Mouse (Mus musculus) bone marrow, adult 2 months (tissue): ENCODE measurements around the gene Ccdc141.

Experiments used
- CTCF ChIP-seq: fragments of 200-500 bp; IDR thresholded peaks from 2 replicates; pipeline ENCODE4 v1.5.1; 2011; ENCODE audit warnings: low read length, control low read depth; ENCODE audit not compliant: control insufficient read depth, insufficient read depth
- POLR2A ChIP-seq: fragments of 200-500 bp; IDR thresholded peaks from 2 replicates; pipeline ENCODE4 v1.6.1; 2011; ENCODE audit warnings: low read depth, mild to moderate bottlenecking, control low read depth, low read length, borderline replicate concordance; ENCODE audit not compliant: control insufficient read depth

DNA sequence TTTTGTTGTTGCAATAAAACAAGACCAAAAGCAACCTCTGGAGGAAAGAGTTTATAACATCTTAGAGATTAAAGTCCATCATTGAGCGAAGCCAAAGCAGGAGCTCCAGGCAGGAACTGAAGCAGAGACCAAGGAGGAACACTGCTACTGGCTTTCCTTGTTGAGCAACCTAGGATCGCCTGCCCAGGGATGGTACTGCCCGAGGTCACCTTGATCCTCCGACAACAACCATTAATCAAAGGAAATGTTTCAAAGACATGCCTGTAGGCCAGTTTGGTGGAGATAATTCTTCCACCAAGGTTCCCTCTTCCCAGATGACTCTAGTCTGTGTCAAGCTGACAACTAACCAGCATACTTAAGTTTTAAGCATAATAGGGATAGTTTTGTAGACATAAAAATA lies 91.7 kb downstream of the Ccdc141 start:
- TF ChIP-seq CTCF (no peak), POLR2A (no peak)
